Mouse (Mus musculus) cerebellum, adult 11-12 months (tissue): ENCODE measurements at regions not wholly inside any gene's neighbourhood (a gene's known extent, or its start where the extent isn't known, plus 50 kb on each side); places are given as distances from the start of the nearest gene placed in this dataset.

Experiments
- DNase-seq: peaks from one replicate; pipeline ENCODE4 v3.0.0; 2022

DNA sequence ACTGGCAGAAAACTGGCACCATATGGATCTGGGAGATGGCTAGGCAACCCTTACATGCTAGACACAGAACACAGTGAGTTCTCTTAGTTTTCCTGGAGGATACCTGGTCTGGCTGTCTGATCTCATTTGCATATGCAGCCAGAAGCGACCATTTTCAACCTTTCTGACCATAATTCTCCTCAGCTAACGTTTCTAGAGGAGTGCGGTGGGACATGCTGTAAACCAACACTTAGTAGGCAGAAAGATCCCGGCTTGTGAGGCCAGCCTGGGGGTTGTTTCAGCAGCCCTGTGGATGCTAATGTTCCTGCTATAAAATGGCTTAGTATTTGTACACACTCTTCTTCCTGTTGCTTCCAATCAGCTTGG is 168.6 kb upstream of the Olig3 start:
- no peak for DNase-seq

DNA sequence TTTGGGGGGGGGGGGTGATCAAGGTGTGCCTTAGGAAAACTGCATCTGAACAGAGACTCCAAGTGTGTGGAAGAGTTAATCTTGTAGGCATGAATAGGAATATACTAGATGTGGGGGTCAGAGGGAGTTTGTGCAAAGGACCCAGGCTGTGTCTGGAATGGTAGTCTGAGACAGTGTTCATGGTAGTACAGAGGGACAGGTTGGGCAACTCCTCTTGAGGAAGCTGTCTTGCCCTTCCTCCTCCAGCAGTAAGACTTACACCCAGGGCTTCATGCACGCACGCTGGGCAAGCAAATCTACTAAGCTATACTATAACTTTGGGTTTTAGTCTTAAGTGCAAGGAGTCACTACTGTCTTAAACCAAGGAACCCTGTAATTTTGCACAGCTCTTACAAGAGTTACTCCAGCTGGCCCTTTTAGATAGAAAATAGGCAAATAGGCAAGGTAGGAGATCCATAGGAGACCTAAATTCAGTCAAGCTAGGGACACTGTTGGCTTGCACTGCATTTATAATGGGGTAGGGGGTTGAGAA is 169.2 kb upstream of the Olig3 start:
- DNase-seq: no peak

DNA sequence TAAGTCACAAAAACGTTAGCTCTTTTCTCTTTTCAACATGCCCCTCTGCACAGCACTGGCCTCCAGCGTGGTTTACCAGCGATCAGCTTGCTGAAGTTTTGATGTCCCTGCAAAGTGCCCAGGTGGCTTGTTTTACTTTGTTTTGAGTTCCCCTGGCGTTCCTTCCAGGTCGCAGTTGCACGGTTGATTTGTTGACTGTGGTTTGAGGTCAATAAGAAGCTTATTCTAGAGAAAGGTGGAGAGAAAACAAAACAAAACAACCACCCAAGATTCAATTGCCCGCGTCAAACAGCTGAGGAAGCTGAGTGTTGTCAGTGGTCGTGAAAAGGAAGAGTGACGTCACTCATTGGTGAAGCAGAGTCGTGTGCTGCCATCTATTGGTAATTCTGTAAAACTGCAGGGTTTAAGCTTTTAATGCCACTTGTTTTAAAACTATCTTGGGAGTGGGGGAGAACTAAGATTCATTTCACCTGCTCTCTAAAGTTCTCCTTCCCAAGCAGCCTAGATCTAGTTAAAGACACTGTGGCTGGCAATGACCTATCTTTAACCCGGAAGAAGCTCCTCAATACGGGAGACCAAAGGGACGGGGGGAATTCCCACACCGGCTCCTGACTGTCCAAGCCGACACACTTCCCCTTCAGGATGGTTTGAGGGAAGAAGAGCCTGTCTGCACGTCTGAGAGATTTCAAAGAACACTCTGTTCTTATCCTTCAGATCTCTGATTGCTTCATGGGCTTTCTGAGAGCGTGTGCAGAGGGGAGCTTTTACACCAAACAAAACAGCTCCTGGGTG is 170.3 kb upstream of the Olig3 start:
- peak; percentile 4 for DNase-seq

DNA sequence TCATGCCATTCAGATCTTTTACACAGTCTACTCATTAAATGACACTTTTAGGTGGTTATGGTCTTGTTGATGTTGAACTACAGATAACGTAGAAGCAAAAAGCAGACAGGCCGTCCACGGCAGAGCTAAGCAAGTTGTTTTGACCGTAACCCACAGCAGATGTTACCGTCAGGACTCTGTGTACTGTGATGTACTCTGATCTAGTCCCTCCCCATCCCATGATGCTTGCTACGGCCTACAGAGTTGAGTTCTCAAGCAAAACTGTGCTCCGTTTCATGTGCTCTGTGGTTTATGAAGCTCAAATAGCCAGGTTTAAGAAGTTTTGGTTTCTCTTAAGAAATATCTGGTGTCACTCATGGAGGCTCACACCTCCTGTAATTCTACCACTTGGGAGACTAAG is 169.4 kb upstream of the Tnfaip3 start:
- DNase-seq: no peak

DNA sequence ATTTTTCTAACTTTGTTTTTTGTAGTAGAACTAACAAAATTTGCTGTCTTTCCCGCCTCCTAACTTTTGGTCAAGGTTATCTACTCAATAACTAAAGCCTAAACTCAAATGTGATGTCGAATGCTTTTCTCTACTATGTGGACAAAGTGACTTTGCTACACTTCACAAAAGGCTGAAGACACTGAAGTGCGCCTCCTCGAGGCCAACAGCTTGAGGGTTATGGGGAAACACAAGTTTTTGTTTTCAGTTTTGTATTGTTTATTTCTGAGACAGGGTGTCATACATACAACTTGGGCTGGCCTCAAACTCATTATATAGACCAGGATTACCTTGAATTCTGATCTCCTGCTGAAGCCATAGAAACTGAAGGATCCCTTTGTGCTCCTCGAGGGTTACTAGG is 162.4 kb upstream of the Tnfaip3 start:
- no peak for DNase-seq

DNA sequence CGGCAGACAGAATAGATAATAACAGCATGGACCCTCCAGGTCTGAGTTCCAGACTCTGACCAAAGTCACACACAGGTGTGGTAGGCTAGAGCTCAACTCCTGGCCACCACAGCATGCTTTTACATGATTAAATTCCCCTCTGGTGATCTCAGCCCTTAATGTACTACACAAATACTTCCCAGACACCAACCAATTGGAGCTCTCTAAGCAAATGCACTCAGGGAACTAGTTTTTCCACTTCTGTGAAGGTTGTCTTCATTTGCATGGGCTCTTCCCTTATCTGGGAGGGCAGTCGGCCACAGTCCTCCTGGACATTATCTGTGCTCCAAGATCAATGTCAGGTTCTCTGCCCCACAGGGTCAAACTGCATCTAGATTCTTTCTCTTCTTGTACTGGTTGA is 162.0 kb upstream of the Tnfaip3 start:
- no peak for DNase-seq

DNA sequence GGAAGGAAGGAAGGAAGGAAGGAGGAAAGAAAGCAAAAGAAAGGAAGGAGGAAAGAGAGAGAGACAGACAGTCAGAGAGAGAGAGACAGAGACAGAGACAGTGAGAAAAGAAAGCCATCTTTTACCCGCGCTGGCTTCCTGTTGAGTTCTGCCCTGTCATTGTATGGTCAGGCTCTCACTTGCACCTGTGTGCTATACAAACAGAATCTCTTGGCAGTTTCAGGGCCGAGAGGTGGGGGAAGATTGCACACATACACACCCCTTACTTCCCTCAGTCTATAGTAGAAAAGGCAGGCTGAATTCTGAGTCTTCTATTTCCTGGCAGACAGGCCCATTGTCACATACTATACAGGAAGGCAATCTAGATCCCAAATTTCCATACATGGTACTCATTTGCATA is 160.8 kb upstream of the Tnfaip3 start:
- no peak for DNase-seq

DNA sequence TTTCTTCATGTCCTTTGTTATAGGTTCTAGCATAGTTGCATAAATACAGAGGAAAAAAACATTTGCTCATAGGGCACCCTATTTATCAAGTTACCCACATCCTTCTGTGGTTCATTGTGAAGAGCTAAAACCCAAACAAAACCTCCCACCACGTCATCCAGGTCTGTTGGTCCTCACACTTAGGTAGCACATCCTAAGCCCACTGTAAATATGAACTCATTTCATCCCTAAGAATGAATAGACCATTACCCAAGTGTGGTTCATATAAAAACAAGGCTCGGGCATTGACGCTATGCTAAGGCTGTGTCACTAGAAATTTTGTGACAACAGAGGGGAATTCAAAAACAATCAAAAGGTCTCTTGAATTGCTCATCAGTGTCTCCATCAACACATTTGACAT is 156.4 kb upstream of the Tnfaip3 start:
- no peak for DNase-seq

DNA sequence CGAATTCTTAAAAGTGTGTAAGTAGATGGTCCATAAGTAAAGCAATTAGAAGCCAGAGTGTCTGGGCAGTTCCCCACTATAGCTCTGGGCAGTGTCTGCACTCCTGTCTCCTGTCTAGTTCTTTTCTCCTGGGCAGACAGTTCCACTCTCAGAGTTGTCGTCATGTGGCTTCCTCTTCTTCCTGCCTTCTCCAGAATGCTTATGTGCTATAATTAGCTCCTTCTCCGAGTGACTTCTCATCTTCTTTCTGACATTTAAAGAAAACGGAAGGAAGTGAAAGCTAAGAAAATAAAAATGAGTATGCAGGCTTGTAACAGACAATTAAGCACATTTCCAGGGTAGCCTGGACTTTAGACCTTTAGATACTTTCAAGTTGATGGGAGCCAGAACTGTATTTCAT is 155.1 kb upstream of the Tnfaip3 start:
- DNase-seq: no peak

DNA sequence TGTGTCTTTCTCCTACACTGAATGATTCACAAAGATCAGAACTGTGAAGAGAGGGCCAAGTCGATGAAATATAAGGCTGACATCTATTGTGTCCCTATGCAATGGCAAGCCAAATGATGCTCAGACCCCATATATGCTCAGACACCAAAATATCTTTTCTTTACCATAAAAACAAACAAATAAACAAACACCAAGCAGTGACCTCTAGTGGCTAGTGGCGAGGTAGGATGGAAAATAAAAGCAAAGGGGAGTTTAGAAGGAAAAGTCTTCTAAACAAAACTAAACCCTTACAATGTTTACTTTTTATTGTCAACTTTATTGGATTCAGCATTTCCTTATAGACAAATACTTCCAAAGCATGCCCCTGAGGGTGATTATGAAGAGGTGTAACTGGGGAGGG is 153.8 kb upstream of the Tnfaip3 start:
- no peak for DNase-seq

DNA sequence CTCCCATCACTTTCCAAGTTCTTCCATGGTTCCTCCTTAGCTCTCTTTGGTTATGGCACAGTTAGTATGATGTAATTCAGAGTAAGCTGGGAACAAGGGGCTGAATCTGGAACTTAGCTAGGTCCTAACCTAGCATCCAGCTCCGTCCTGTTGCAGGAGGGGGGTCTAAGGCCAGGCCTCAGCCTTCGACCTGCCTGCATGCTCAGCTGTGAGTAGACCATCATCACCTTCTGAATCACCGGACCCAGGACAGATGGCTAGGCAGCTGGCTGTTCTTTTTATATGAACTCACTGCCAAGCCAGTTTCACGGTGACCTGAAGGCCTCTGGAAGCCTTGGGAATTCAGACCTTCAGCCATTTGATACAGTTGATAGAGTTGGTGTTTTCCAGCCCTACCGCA is 152.9 kb upstream of the Tnfaip3 start:
- no peak for DNase-seq

DNA sequence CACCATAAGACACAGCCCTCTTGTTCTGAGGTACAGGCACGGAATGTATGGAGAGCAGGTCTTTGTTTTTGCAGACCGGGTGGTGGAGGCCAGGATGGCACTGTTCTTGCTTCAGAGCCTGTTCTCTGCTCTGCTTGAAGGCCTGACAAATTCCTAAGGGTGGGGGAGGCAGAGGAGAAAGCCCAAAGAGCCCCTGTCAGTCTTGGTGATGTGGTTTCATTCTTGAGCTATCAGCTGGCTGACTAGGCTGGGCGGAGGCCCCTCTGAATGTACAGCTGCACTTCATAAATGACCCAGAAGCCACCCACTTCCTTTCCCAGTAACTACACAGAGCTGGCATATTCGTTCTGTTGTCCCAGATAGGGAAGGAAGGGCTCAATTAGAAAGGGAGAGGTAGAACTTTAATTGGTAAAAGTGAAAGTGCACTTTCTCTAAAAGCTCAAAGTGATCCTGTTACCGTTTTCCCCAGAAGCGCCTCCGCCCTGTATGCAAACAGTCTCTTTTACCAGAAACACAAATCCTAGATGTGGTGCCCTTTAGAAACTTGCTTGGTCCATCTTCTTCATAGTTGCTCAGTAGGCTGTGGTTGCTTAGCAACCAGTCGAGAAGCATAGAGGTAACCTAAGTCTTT is 152.3 kb upstream of the Tnfaip3 start:
- DNase-seq: no peak

DNA sequence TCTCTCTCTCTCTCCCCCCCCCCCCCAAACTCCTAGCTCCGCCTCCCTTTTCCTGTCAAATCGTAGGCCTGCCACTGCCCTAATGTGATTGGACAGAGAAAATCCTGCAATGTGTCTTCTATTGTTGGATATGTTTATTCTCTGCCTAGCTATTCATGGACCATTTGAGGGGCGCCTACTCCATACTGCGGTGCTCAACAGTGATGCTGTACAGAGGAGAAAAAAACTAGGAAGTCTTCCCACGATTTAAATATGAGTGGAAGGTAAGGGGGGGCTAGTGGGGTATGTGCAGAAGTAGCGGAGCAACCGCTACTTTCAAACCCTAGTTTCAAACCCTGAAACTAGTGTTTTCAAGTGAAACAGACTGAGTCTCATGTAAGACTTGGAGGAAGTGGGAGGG is 151.6 kb upstream of the Tnfaip3 start:
- DNase-seq: no peak

DNA sequence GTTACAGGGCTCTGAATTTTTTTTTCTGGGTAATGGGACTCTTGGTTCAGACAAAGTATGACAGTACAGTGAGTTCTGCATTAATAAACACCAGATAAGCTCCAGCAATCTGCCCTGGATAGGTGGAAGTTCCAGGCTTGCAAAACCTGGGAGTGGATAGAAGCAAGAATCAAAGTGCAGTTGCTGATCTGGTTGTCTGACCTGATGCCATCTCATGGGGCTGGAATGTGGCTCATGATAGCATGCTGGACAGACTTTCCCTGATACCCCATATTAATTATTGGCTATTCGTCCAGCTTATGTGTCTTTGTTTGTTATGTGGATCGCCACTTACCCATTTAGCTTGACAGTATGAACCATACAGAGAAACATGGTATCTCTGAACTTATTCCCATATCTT is 146.6 kb upstream of the Tnfaip3 start:
- DNase-seq: no peak

DNA sequence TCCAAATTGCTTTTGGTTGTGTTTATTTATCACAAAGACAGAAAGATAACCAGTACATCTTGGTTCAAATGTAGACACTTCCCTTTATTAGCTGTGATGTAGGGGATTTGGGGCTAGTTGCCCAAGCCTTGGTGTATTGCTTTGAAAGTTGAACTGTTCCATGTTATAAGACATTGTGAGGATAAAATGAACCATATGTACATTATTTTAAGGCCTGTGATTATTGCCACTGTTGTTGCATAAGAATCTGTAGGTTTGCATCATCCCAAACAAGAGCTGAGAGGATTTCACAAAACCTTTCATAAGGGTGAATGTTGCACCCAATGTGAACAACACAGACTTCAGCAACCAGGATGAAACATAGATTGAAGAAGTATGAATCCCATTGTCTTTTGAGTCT is 145.7 kb upstream of the Tnfaip3 start:
- DNase-seq: no peak

DNA sequence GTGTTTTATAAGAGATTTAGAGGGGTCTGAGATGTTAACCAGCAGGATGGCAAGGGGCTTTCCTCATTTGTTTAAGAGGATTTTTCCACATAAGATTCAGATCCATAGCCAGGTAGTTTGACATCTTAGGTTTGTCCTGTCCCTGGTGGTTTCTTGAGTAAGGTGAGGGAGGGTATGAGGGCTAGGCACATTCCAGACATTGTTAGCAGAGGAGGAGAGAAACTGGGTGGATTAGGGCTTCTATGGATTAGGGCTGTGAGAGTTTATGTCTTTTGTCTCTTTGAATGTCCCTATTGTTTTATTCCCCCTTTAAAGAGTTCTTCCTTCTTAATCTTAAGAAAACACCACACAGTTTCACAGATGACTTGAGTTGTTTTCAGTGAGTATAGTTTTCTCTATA is 138.6 kb upstream of the Tnfaip3 start:
- no peak for DNase-seq

DNA sequence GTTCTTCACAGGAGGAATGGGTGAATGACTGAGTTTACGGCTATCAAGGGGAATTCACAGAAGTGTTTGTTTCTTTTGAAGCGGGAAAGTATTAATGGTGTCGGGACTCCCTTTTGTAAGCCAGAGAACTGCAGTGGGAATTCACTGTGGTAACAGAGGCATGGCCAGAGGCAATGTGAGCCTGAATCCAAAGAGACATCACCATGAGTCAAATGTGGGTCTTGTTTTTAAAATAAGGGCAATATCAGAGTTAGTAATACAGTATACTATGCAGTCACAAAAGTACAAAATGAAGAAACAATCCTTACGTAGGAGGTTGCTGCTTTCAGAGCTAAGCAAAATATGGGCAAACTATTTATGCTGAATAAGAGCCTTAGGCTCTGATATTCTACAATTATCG is 137.3 kb upstream of the Tnfaip3 start:
- no peak for DNase-seq

DNA sequence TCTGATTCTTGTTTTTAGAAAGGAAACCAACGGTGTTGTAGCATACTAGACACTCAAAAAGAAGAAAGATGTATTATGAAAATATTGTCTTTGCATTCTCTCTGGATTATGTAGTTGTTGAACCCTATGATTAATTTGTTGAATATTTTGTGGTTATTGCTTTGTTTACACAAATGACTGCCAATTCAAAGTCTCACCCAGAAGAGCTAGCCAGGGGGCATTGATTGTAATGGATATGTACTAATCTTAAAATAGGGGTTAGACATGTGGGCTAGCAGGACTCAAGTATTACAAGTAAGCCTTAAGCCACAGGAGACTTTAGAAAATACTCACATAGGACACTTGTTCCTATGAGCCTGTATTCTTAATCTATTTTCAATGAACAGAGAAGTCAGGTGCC is 135.3 kb upstream of the Tnfaip3 start:
- no peak for DNase-seq

DNA sequence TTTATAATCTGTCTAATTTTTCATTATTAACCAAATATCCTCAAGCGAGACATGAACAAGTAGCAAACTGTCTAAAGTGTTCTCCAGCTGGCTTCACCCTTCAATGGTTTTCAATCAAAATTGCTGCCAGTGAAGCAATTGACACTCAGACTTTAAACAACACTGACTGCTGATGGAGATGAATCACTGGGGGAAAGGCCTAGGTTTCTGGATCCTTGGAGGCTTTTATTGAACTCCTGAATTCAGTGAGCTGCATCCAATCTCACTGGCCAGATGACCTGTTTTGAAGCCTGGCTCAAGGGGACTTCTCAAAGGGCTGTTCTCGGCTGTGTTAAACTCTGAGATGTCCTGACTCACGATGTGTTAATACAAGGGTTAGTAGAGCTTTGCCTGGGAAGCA is 134.5 kb upstream of the Tnfaip3 start:
- no peak for DNase-seq

DNA sequence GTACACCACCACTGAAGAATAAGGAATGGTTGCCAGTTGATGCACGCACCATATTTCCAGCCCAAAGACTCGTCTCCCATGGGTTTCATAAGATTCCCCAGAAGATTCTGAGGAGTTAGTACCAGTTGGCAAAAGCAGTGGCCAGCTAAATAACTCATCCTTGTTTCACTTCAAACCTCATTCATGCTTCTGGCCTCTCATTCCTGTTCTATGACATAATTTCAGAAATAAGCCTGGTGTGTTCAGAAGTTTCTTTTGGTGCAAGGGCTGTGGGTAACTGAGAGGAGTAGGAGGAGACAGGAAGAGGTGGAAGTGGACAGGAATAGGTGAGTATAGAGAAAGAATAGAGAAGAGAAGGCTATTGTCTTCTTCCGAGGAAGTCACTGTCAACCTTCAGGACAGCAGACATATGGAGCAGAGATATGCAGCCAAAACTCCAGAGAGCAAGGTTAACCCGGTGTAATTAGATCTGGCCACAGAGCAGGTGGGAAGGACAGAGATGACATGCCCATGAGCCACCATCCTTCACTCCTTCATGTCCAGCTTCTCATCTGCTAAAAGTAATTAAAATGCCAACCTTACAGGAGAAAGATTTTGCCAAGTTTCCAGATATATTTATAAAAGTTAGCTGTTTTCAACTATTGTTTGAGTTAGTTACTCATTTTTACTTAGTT is 133.9 kb upstream of the Tnfaip3 start:
- no peak for DNase-seq

DNA sequence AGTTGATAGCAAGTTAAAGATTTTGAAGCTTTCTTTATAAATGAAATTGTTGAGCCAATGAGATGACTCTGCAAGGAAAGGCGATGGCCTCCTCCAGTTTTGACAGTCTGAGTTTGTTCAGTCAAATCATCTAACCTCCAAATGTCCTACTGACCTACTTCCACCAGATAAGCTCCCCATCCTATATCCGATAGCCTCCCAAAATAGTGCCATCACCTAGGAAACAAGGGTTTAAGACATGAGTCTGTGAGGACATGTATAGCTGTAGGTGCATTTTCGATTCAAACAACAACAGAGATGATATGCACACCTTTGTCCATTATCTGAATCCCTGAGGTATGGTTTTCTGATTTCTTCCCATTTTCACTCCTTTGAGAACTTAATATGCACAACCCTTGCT is 126.0 kb upstream of the Tnfaip3 start:
- DNase-seq: no peak

DNA sequence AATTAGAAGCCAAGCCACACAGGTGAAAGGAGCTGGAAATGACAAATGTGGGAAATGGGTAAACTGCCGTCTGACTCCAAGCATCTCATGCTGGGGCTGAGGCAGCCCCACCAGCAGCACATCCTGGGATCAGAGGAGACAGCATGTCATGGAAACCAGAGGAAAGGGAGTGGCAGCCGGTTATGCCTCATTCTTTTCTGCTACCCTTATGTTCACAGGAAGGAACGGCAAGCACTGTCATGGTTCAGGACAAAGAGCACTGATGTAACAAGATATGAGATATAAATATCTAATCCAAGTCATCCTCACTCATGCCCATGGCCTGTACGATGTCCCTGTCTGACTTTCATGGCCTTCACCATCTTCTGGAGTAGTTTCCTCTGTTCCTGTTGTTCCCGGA is 125.2 kb upstream of the Tnfaip3 start:
- no peak for DNase-seq

DNA sequence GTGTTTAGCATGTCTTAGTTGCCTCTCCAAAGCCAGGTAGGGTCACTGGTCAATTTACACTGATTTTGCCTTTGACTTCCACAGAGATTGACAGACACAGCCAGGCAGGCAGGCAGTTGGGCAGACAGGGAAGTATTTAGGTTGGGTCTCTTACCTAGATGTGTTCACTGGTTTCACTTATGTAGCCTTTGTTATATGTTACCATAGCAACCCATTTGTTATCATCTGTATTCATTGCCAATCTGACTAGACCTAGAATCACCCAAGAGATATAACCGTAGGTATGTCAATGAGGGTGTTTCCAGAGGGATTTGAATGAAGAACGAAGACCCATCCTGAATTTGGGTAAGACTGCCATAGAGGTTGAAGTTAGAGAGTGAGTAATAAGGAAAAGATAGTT is 123.8 kb upstream of the Tnfaip3 start:
- no peak for DNase-seq

DNA sequence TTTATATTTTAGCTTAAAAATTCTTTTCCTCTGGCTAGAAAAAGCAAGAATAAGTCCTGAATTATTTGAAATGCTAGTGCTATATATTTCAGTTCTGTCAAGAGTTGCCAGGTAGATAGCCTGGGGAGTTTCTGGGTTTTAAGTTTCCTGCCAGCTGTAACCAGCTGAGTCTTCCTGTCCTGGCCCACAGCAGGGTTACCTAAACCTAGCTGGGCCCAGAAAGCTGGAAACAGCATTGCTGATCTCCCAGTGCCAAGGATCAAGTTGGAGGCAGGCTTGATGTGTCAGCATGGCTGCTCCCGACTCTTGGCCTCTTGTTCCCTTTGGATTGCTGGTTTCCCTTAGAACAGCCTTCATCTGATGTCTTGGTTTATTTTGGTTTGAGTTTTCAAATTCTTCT is 122.8 kb upstream of the Tnfaip3 start:
- DNase-seq: no peak
